ENCODE assay signal across 18 mouse cellular contexts in genomic region chr3:85973376-85974140, GRCm38 (mm10). TPM values are rescaled to one million over a fixed set of nuclear protein-coding genes. Genes with fewer than 3 reads are reported as not detected.
DNase-seq lines count a peak whose midpoint lies in the region; ATAC-seq and TF ChIP-seq lines count a peak whose summit lies in the region.
"Had no signal": no experiment of that assay in that cellular context is flagged by ENCODE, and none has a peak within 500 bp of the region (broad histone marks: within the 10 kb centered on the region; RNA-seq: fewer than 3 reads in every experiment).

No protein-coding gene starts in this region.

- H3K4me3 ChIP-seq in embryonic facial prominence, embryonic 13.5 days: no peak overlapping the region
- H3K4me3 ChIP-seq in embryonic facial prominence, embryonic 10.5 days: no peak overlapping the region
- H3K4me3 ChIP-seq in lung, embryonic 16.5 days (ENCODE audit: low read length): no peak overlapping the region
- H3K4me3 ChIP-seq in stomach, embryonic 14.5 days (ENCODE audit: low read depth, low read length): no peak overlapping the region
- H3K4me3 ChIP-seq in layer of hippocampus, adult 2 months: no peak overlapping the region
- H3K4me3 ChIP-seq: forebrain, embryonic 12.5 days; gastrocnemius, adult 2 months; hindbrain, embryonic 13.5 days had no signal

- no peak overlapping the region for H3K27ac ChIP-seq in embryonic facial prominence, embryonic 13.5 days
- no peak overlapping the region for H3K27ac ChIP-seq in embryonic facial prominence, embryonic 10.5 days (replicated peaks)
- no peak overlapping the region for H3K27ac ChIP-seq in lung, embryonic 16.5 days (ENCODE audit: low read length)
- no peak overlapping the region for H3K27ac ChIP-seq in stomach, embryonic 14.5 days (ENCODE audit: low read length)
- no peak overlapping the region for H3K27ac ChIP-seq in layer of hippocampus, adult 2 months
- H3K27ac ChIP-seq: forebrain, embryonic 12.5 days; gastrocnemius, adult 2 months; hindbrain, embryonic 13.5 days; limb, embryonic 15.5 days had no signal

- H3K9ac ChIP-seq in embryonic facial prominence, embryonic 13.5 days: no peak overlapping the region
- H3K9ac ChIP-seq in lung, embryonic 16.5 days (ENCODE audit: low read length): no peak overlapping the region
- no peak overlapping the region for H3K9ac ChIP-seq in stomach, embryonic 14.5 days (replicated peaks; ENCODE audit: low read depth, low read length)
- H3K9ac ChIP-seq: forebrain, embryonic 12.5 days; hindbrain, embryonic 13.5 days; limb, embryonic 15.5 days had no signal

- no peak for TF ChIP-seq CTCF in layer of hippocampus, adult 2 months (conservative IDR thresholded peaks at IDR 0.05)

- no peaks in the 10 kb centered on the region for H3K36me3 ChIP-seq in embryonic facial prominence, embryonic 13.5 days
- H3K36me3 ChIP-seq in embryonic facial prominence, embryonic 10.5 days (replicated peaks): no peaks in the 10 kb centered on the region
- H3K36me3 ChIP-seq in lung, embryonic 16.5 days (ENCODE audit: control insufficient read depth, insufficient read depth, low read length): no peaks in the 10 kb centered on the region
- H3K36me3 ChIP-seq in stomach, embryonic 14.5 days (ENCODE audit: control insufficient read depth, insufficient read depth, low read length): no peaks in the 10 kb centered on the region
- H3K36me3 ChIP-seq: forebrain, embryonic 12.5 days; hindbrain, embryonic 13.5 days; limb, embryonic 15.5 days had no signal

- intact Hi-C loops in left cerebral cortex, postnatal 4 days (cut with DNase I): no loop called here

- H3K4me2 ChIP-seq in embryonic facial prominence, embryonic 13.5 days: peak overlapping the region; percentile 67
- peak overlapping the region; percentile 88 for H3K4me2 ChIP-seq in lung, embryonic 16.5 days (ENCODE audit: low read depth, low read length)
- peak overlapping the region; percentile 86 for H3K4me2 ChIP-seq in stomach, embryonic 14.5 days (replicated peaks; ENCODE audit: low read depth, low read length)
- H3K4me2 ChIP-seq: forebrain, embryonic 12.5 days; limb, embryonic 15.5 days had no signal

- no peak for DNase-seq in embryonic facial prominence, embryonic 10.5 days (ENCODE audit: low spot score)
- no peak for DNase-seq in lung, postnatal 4 days
- peak; percentile 57 for DNase-seq in kidney, postnatal 14 days
- DNase-seq in layer of hippocampus, adult 2 months (ENCODE audit: low spot score in 2 of 2): no peak
- DNase-seq in left cerebral cortex, postnatal 4 days: no peak
- DNase-seq: adrenal gland, postnatal 14 days; gastrocnemius, adult 2 months; thymus, adult 18-20 months had no signal

- ATAC-seq in embryonic facial prominence, embryonic 13.5 days (ENCODE audit: insufficient number of reproducible peaks, insufficient read depth, low FRiP score, low TSS enrichment, low read depth): no peak
- no peak for ATAC-seq in lung, embryonic 16.5 days (ENCODE audit: low read depth)
- ATAC-seq in stomach, embryonic 14.5 days (ENCODE audit: insufficient number of reproducible peaks, insufficient read depth, low FRiP score, low read depth): no peak

- WGBS in embryonic facial prominence, embryonic 13.5 days: 86% methylated on average over 10 of the region's 10 CpGs
- 90% methylated on average over 10 of the region's 10 CpGs for WGBS in embryonic facial prominence, embryonic 10.5 days
- WGBS in lung, embryonic 16.5 days: 86% methylated on average over 10 of the region's 10 CpGs
- WGBS in stomach, embryonic 14.5 days: 87% methylated on average over 10 of the region's 10 CpGs

- H3K9me3 ChIP-seq in embryonic facial prominence, embryonic 13.5 days: no peaks in the 10 kb centered on the region
- H3K9me3 ChIP-seq in embryonic facial prominence, embryonic 10.5 days: no peaks in the 10 kb centered on the region
- no peaks in the 10 kb centered on the region for H3K9me3 ChIP-seq in lung, embryonic 16.5 days (ENCODE audit: control insufficient read depth, low read length)
- no peaks in the 10 kb centered on the region for H3K9me3 ChIP-seq in stomach, embryonic 14.5 days (ENCODE audit: control insufficient read depth, low read depth, low read length)
- H3K9me3 ChIP-seq: forebrain, embryonic 12.5 days; hindbrain, embryonic 13.5 days; limb, embryonic 15.5 days had no signal

- no peaks in the 10 kb centered on the region for H3K27me3 ChIP-seq in embryonic facial prominence, embryonic 13.5 days
- no peaks in the 10 kb centered on the region; the same call in 1 of the 2 replicates for H3K27me3 ChIP-seq in embryonic facial prominence, embryonic 10.5 days (replicated peaks; ENCODE audit: low read depth, poor library complexity, severe bottlenecking)
- H3K27me3 ChIP-seq in lung, embryonic 16.5 days (ENCODE audit: control insufficient read depth, insufficient read depth, low read depth, low read length): no peaks in the 10 kb centered on the region
- no peaks in the 10 kb centered on the region for H3K27me3 ChIP-seq in stomach, embryonic 14.5 days (ENCODE audit: control insufficient read depth, insufficient read depth, low read length)
- H3K27me3 ChIP-seq: hindbrain, embryonic 13.5 days; limb, embryonic 15.5 days had no signal

- peaks cover 27% of the 10 kb centered on the region for H3K4me1 ChIP-seq in embryonic facial prominence, embryonic 13.5 days
- peaks cover 36% of the 10 kb centered on the region for H3K4me1 ChIP-seq in embryonic facial prominence, embryonic 10.5 days
- peaks cover 36% of the 10 kb centered on the region for H3K4me1 ChIP-seq in lung, embryonic 16.5 days (replicated peaks; ENCODE audit: control insufficient read depth, insufficient read depth, low read length)
- peaks cover 18% of the 10 kb centered on the region; the same call in 1 of the 2 replicates for H3K4me1 ChIP-seq in stomach, embryonic 14.5 days (ENCODE audit: control insufficient read depth, insufficient read depth, low read length)

RNA-seq across cellular contexts. Expression of gene Sh3d19, which starts 2.6 kb away (rescaled TPM):
- 23.5 and 26.2 TPM in 2 replicates for polyA plus RNA-seq in embryonic facial prominence, embryonic 13.5 days (2015; fragmentation: Nextera tagmentation; extraction: Ambion mirVana)
- 14.9 and 15.5 TPM in 2 replicates for polyA plus RNA-seq in embryonic facial prominence, embryonic 10.5 days (2016; fragmentation: Nextera tagmentation; extraction: Ambion mirVana)
- polyA plus RNA-seq in lung, embryonic 16.5 days (2015; fragmentation: Nextera tagmentation; extraction: Ambion mirVana): 25.2 and 26.7 TPM in 2 replicates
- polyA plus RNA-seq in stomach, embryonic 14.5 days (2014; fragmentation: Nextera tagmentation; extraction: Ambion mirVana): 48.1 and 48.2 TPM in 2 replicates
- total RNA-seq in layer of hippocampus, adult 2 months (2021): 10 to 100 TPM; 19.1 to 27.2 TPM
- total RNA-seq in left cerebral cortex, postnatal 4 days (2021): 10 to 100 TPM; 64.4 to 72.2 TPM

RNA-seq across cellular contexts. Expression of gene Prss48, which starts 28.7 kb away (rescaled TPM):
- 0.22 and 0.29 TPM in 2 replicates for polyA plus RNA-seq in embryonic facial prominence, embryonic 13.5 days (2015; fragmentation: Nextera tagmentation; extraction: Ambion mirVana)
- polyA plus RNA-seq in embryonic facial prominence, embryonic 10.5 days (2016; fragmentation: Nextera tagmentation; extraction: Ambion mirVana): 0.16 TPM in 1 of 2 replicates, not detected in the other
- 0.16 and 0.23 TPM in 2 replicates for polyA plus RNA-seq in lung, embryonic 16.5 days (2015; fragmentation: Nextera tagmentation; extraction: Ambion mirVana)
- 0.36 and 0.55 TPM in 2 replicates for polyA plus RNA-seq in stomach, embryonic 14.5 days (2014; fragmentation: Nextera tagmentation; extraction: Ambion mirVana)
- total RNA-seq in layer of hippocampus, adult 2 months (2021): not detected
- not detected for total RNA-seq in left cerebral cortex, postnatal 4 days (2021)
- total RNA-seq: adrenal gland, postnatal 14 days; gastrocnemius, adult 2 months; layer of hippocampus, postnatal 10 days had no signal
- polyA plus RNA-seq: embryonic facial prominence, embryonic 14.5 days; forebrain, embryonic 12.5 days; heart, embryonic 11.5 days; hindbrain, embryonic 13.5 days; limb, embryonic 15.5 days; spleen, adult 2 months had no signal
